Mouse (Mus musculus): ENCODE measurements around the gene Rgs9bp. TPM values are rescaled to one million over a fixed set of nuclear protein-coding genes. Genes with fewer than 3 reads are reported as not detected.
A peak's percentile ranks its signal among the peaks of the same experiment; 100 is the strongest.

Rgs9bp gene
- 1 to 10 TPM; 2.3 to 2.6 TPM for total RNA-seq (2021)

- DNase-seq = peak; percentile 49
- intact Hi-C loops (cut with DNase I) = no loop called here
Observed at GRCm38 (mm10) chr7:35585191-35586054, at the start of gene Rgs9bp. TSS of gene Rgs9bp (minus strand) at chr7:35585582.

- intact Hi-C loops (cut with DNase I) = no loop called here
- DNase-seq = peak; percentile 28
Observed at GRCm38 (mm10) chr7:35628496-35628895, 43.1 kb upstream of the Rgs9bp start.

GRCm38 (mm10) chr7:35627371-35627770 is 42.0 kb upstream of the Rgs9bp start:
- intact Hi-C loops (cut with DNase I) = no loop called here
- DNase-seq = no peak

- intact Hi-C loops (cut with DNase I) = no loop called here
Observed at GRCm38 (mm10) chr7:35626038-35626437, 40.7 kb upstream of the Rgs9bp start.

GRCm38 (mm10) chr7:35622626-35623025 is 37.2 kb upstream of the Rgs9bp start:
- intact Hi-C loops (cut with DNase I) = no loop called here
- DNase-seq = no peak

More at GRCm38 (mm10) chr7:35626038-35626437, 40.7 kb upstream of the Rgs9bp start:
- DNase-seq = no peak

- intact Hi-C loops (cut with DNase I) = no loop called here
- no peak for DNase-seq
Observed at GRCm38 (mm10) chr7:35617513-35617912, 32.1 kb upstream of the Rgs9bp start.

- no peak for DNase-seq
- intact Hi-C loops (cut with DNase I) = no loop called here
Observed at GRCm38 (mm10) chr7:35609245-35609644, 23.9 kb upstream of the Rgs9bp start.

GRCm38 (mm10) chr7:35606816-35607215 is 21.4 kb upstream of the Rgs9bp start:
- DNase-seq = no peak
- intact Hi-C loops (cut with DNase I) = no loop called here

- no peak for DNase-seq
- intact Hi-C loops (cut with DNase I) = no loop called here
Observed at GRCm38 (mm10) chr7:35602766-35603165, 17.4 kb upstream of the Rgs9bp start.

GRCm38 (mm10) chr7:35601106-35601505 is 15.7 kb upstream of the Rgs9bp start:
- intact Hi-C loops (cut with DNase I) = no loop called here
- DNase-seq = no peak

GRCm38 (mm10) chr7:35600031-35600430 is 14.6 kb upstream of the Rgs9bp start:
- no peak for DNase-seq
- intact Hi-C loops (cut with DNase I) = no loop called here

- DNase-seq = no peak
- intact Hi-C loops (cut with DNase I) = no loop called here
Observed at GRCm38 (mm10) chr7:35599492-35599891, 14.1 kb upstream of the Rgs9bp start.

- no peak for DNase-seq
- intact Hi-C loops (cut with DNase I) = no loop called here
Observed at GRCm38 (mm10) chr7:35594311-35594710, 8.9 kb upstream of the Rgs9bp start.

- intact Hi-C loops (cut with DNase I) = no loop called here
- no peak for DNase-seq
Observed at GRCm38 (mm10) chr7:35590731-35591191, 5.4 kb upstream of the Rgs9bp start.

GRCm38 (mm10) chr7:35589485-35589884 is 4.1 kb upstream of the Rgs9bp start:
- intact Hi-C loops (cut with DNase I) = no loop called here
- DNase-seq = no peak

GRCm38 (mm10) chr7:35588680-35589428 is 3.5 kb upstream of the Rgs9bp start:
- DNase-seq = no peak
- intact Hi-C loops (cut with DNase I) = no loop called here

GRCm38 (mm10) chr7:35587728-35588127 is 2.3 kb upstream of the Rgs9bp start:
- no peak for DNase-seq
- intact Hi-C loops (cut with DNase I) = no loop called here

- no peak for DNase-seq
- intact Hi-C loops (cut with DNase I) = no loop called here
Observed at GRCm38 (mm10) chr7:35586906-35587445, 1.6 kb upstream of the Rgs9bp start.

GRCm38 (mm10) chr7:35586055-35586905 is 898 bp upstream of the Rgs9bp start, which contains the start of gene Ankrd27:
TSS of gene Ankrd27 (plus strand) at chr7:35586244.
- peak; percentile 95 for DNase-seq

GRCm38 (mm10) chr7:35584786-35585190 is 594 bp downstream of the Rgs9bp start:
- no peak for DNase-seq
- intact Hi-C loops (cut with DNase I) = no loop called here

More at GRCm38 (mm10) chr7:35586055-35586905, 898 bp upstream of the Rgs9bp start, which contains the start of gene Ankrd27:
- intact Hi-C loops (cut with DNase I) = no loop called here
